Mouse (Mus musculus): Measurements from ENCODE around the gene E030018B13Rik. TPM values are rescaled to one million over a fixed set of nuclear protein-coding genes. Genes with fewer than 3 reads are reported as not detected.

The E030018B13Rik gene
- total and polyA plus RNA-seq, 3 experiments: not detected

DNA sequence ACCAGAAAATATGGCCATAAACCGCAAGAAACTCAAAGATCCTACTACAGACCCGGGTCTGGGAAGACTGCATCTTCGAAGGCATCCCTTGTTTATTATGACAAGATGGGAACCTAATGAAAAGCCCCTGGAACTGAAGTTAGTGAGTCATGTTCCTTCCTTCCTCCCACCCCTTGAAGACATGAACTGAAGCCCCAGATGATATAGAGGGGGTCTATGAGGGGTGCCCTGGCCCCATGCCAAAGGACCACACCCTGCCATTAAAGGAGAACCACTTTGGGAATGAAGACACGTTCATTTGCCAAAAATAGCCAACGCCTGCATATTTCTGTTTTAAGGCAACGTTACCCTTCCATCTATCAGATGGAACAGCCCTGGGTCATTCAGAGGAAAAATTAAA is 28.0 kb upstream of the E030018B13Rik start:
- TF ChIP-seq CTCF (IDR thresholded peaks at IDR 0.05) (no peak), POLR2A (IDR thresholded peaks at IDR 0.05; ENCODE audit: insufficient read depth, low read depth, low read length) (no peak), EP300 (IDR thresholded peaks at IDR 0.05; ENCODE audit: insufficient read depth, low read depth, low read length) (no peak)
- intact Hi-C loops (cut with DNase I): loop anchor here (5.0 kb wide), 1 partner anchor 71 kb away; no protein-coding TSS in a partner anchor
- WGBS: 37% methylated on average over 6 of the region's 6 CpGs
- Histone ChIP-seq H3K27ac (peak overlapping the region; percentile 92), H3K4me3 (no peak overlapping the region), H3K27me3 (ENCODE audit: control insufficient read depth, insufficient read depth, low read length) (no peaks in the 10 kb centered on the region), H3K36me3 (ENCODE audit: control insufficient read depth, insufficient read depth, low read length) (peaks cover 16% of the 10 kb centered on the region), H3K4me1 (ENCODE audit: control insufficient read depth, insufficient read depth, low read length) (peaks cover 33% of the 10 kb centered on the region), H3K9ac (ENCODE audit: low read depth, low read length) (no peak overlapping the region), H3K79me2 (replicated peaks; ENCODE audit: control insufficient read depth, insufficient read depth, low read length) (peaks cover 4% of the 10 kb centered on the region)
- DNase-seq: no peak

DNA sequence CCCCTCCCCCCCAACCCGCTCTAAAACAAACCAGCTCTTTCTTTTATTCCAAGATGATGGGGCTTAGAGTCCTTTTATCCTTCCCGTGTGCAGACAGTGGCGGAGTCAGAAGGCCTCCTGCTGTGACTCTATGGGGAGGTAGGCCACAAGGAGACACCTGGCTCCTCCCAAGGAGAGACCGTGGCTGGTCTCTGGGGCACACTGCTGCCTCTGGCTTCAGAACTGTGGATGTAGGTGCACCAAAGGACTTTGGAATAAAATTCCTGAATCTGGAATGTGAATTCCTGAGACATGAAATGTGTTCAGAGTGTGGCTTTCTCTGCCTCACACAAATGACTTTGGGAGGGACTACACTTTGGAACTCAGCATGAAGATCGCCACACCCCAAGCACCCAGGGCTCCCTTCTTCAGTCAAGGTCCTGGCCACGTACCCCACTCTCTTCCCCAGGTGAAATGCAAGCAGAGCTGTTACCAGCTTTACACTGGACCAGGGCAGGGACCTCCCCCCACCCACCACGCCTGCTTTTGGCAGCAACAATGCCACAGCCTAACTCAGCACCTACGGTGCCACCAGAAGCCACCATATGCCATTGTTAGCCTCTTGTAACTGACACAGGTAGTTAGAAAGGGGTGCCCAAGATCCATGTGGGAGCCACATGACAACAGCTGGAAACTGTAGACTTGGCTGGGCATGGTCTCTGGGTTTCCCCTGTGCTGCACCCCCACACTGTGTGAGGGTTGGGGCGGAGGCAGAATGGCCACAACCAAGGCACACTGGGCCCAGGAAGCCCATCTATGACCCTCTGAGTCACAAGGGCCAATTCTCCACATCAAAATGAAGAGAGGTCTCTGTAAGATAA is 27.3 kb upstream of the E030018B13Rik start:
- Histone ChIP-seq H3K27ac (peak overlapping the region; percentile 92), H3K36me3 (ENCODE audit: control insufficient read depth, insufficient read depth, low read length) (peaks cover 16% of the 10 kb centered on the region), H3K27me3 (ENCODE audit: control insufficient read depth, insufficient read depth, low read length) (no peaks in the 10 kb centered on the region), H3K4me1 (ENCODE audit: control insufficient read depth, insufficient read depth, low read length) (peaks cover 33% of the 10 kb centered on the region), H3K79me2 (replicated peaks; ENCODE audit: control insufficient read depth, insufficient read depth, low read length) (peaks cover 4% of the 10 kb centered on the region), H3K4me3 (no peak overlapping the region), H3K9ac (ENCODE audit: low read depth, low read length) (no peak overlapping the region)
- TF ChIP-seq CTCF (IDR thresholded peaks at IDR 0.05) (no peak), POLR2A (IDR thresholded peaks at IDR 0.05; ENCODE audit: insufficient read depth, low read depth, low read length) (no peak), EP300 (IDR thresholded peaks at IDR 0.05; ENCODE audit: insufficient read depth, low read depth, low read length) (no peak)
- no peak for DNase-seq
- intact Hi-C loops (cut with DNase I): loop anchor here (5.0 kb wide), 1 partner anchor 72 kb away; no protein-coding TSS in a partner anchor
- WGBS: 80% methylated on average over 9 of the region's 9 CpGs

DNA sequence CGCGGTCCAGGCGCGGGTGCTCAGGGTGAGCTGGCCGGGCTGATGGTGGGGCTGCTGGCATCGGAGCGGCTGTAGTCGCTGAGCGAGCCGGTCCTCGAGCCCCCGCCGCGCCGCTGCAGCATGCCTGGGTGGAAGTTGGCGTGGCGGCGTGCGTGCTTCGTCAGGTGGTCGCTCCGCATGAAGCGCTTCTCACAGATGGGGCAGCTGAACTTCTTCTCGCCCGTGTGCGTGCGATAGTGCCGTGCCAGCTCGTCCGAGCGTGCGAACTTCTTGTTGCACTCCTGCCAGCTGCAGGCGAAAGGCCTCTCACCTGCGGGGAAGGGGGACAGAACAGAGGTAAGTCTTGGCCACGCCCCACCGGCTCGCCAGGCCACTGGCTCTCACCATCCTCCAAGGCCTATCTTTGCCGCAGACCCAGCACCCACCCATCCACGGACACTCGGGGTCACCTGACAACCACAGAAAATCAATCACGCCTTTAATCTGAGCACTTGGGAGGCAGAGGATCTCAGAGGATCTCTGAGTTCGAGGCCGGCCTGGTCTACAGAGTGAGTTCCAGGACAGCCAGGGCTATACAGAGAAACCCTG is 25.1 kb upstream of the E030018B13Rik start:
- Histone ChIP-seq H3K27me3 (ENCODE audit: control insufficient read depth, insufficient read depth, low read length) (no peaks in the 10 kb centered on the region), H3K4me1 (ENCODE audit: control insufficient read depth, insufficient read depth, low read length) (peaks cover 34% of the 10 kb centered on the region), H3K4me3 (no peak overlapping the region), H3K36me3 (ENCODE audit: control insufficient read depth, insufficient read depth, low read length) (peaks cover 15% of the 10 kb centered on the region), H3K9ac (ENCODE audit: low read depth, low read length) (no peak overlapping the region), H3K79me2 (replicated peaks; ENCODE audit: control insufficient read depth, insufficient read depth, low read length) (peaks cover 6% of the 10 kb centered on the region), H3K27ac (no peak overlapping the region)
- TF ChIP-seq EP300 (IDR thresholded peaks at IDR 0.05; ENCODE audit: insufficient read depth, low read depth, low read length): no peak
- TF ChIP-seq CTCF (IDR thresholded peaks at IDR 0.05): no peak
- TF ChIP-seq POLR2A (IDR thresholded peaks at IDR 0.05; ENCODE audit: insufficient read depth, low read depth, low read length): no peak
- WGBS: 90% methylated on average over 43 of the region's 43 CpGs
- DNase-seq: no peak
- intact Hi-C loops (cut with DNase I): no loop called here

DNA sequence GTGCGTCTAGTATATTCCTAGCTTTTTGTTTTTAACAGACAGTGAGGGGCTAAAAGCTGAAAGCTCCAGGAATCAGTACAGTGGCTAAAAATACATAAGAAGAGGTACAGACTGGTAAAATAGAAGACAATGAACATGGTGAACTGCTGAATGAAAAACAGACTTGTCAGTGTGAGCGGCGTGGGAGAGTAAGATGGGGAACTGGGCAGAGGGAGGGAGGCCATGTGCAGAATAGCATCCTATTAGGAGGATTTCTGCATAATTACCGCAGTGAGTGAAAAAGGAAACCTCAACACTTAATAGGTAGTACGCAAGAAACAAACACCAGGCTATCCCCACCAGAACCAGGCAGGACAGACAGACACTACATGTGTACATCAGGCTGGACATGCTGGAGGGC is 23.5 kb upstream of the E030018B13Rik start:
- intact Hi-C loops (cut with DNase I): no loop called here
- no peak for DNase-seq
- Histone ChIP-seq H3K4me1 (ENCODE audit: control insufficient read depth, insufficient read depth, low read length) (peaks cover 30% of the 10 kb centered on the region), H3K27me3 (ENCODE audit: control insufficient read depth, insufficient read depth, low read length) (no peaks in the 10 kb centered on the region), H3K79me2 (replicated peaks; ENCODE audit: control insufficient read depth, insufficient read depth, low read length) (peaks cover 6% of the 10 kb centered on the region), H3K27ac (peak overlapping the region; percentile 8), H3K9ac (ENCODE audit: low read depth, low read length) (no peak overlapping the region), H3K4me3 (no peak overlapping the region), H3K36me3 (ENCODE audit: control insufficient read depth, insufficient read depth, low read length) (peaks cover 17% of the 10 kb centered on the region)
- 88% methylated on average over 5 of the region's 5 CpGs for WGBS
- no peak for TF ChIP-seq CTCF (IDR thresholded peaks at IDR 0.05)
- no peak for TF ChIP-seq POLR2A (IDR thresholded peaks at IDR 0.05; ENCODE audit: insufficient read depth, low read depth, low read length)
- TF ChIP-seq EP300 (IDR thresholded peaks at IDR 0.05; ENCODE audit: insufficient read depth, low read depth, low read length): no peak

DNA sequence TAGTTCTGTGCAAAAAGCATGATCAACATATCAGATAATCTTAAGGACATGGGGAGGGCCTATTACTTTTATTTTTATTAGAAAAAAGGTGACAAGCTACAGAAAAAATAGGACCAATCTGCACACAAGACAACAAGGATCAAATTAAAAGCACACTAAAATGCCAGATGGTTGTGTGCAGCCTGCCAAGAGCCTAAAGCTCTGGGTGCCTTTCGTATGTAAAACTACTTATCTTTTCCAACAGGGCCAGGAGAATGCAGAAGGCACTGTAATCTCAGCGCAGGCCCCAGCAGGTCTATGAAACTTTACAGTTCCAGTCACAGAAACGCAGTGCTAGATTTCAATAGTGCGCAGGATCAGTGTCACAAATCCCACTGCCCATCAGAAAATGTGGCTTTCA is 22.9 kb upstream of the E030018B13Rik start:
- Histone ChIP-seq H3K4me1 (ENCODE audit: control insufficient read depth, insufficient read depth, low read length) (peaks cover 31% of the 10 kb centered on the region), H3K27ac (peak overlapping the region; percentile 8), H3K9ac (ENCODE audit: low read depth, low read length) (no peak overlapping the region), H3K79me2 (replicated peaks; ENCODE audit: control insufficient read depth, insufficient read depth, low read length) (peaks cover 6% of the 10 kb centered on the region), H3K4me3 (no peak overlapping the region), H3K27me3 (ENCODE audit: control insufficient read depth, insufficient read depth, low read length) (no peaks in the 10 kb centered on the region), H3K36me3 (ENCODE audit: control insufficient read depth, insufficient read depth, low read length) (peaks cover 15% of the 10 kb centered on the region)
- DNase-seq: no peak
- WGBS: 52% methylated on average over 4 of the region's 4 CpGs
- intact Hi-C loops (cut with DNase I): no loop called here
- TF ChIP-seq EP300 (IDR thresholded peaks at IDR 0.05; ENCODE audit: insufficient read depth, low read depth, low read length) (no peak), POLR2A (IDR thresholded peaks at IDR 0.05; ENCODE audit: insufficient read depth, low read depth, low read length) (no peak), CTCF (IDR thresholded peaks at IDR 0.05) (no peak)

DNA sequence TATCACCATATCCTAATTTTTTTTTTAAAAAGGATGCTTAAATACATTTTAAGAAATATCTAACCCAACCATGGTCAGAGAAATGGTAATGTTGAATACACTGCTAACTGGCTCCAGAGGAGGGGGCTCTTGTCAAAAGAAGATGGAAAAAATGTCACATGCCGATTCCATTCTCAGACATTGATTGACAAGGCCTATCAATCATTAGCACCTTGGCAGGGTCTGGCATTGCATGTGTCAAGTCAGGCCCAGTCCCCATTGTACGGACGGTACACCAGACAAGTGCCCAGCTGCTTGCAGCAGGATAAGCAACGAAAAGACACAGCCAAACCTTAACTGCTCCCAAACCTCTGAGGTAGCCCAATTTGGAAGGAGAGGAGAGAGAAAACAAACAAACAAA is 22.0 kb upstream of the E030018B13Rik start:
- WGBS: 50% methylated on average over 4 of the region's 4 CpGs
- TF ChIP-seq CTCF (IDR thresholded peaks at IDR 0.05): peak; percentile 23; the same call in 1 of the 2 replicates
- no peak for TF ChIP-seq EP300 (IDR thresholded peaks at IDR 0.05; ENCODE audit: insufficient read depth, low read depth, low read length)
- TF ChIP-seq POLR2A (IDR thresholded peaks at IDR 0.05; ENCODE audit: insufficient read depth, low read depth, low read length): no peak

More for the DNA sequence above, 22.0 kb upstream of the E030018B13Rik start:
- Histone ChIP-seq H3K4me3 (no peak overlapping the region), H3K36me3 (ENCODE audit: control insufficient read depth, insufficient read depth, low read length) (peaks cover 13% of the 10 kb centered on the region), H3K27ac (peak overlapping the region; percentile 98), H3K9ac (ENCODE audit: low read depth, low read length) (no peak overlapping the region), H3K27me3 (ENCODE audit: control insufficient read depth, insufficient read depth, low read length) (no peaks in the 10 kb centered on the region), H3K79me2 (replicated peaks; ENCODE audit: control insufficient read depth, insufficient read depth, low read length) (peaks cover 6% of the 10 kb centered on the region), H3K4me1 (ENCODE audit: control insufficient read depth, insufficient read depth, low read length) (peaks cover 26% of the 10 kb centered on the region)
- intact Hi-C loops (cut with DNase I): loop anchor here (5.0 kb wide), 1 partner anchor 142 kb away; no protein-coding TSS in a partner anchor
- DNase-seq: peak in 1 of 2 experiments; percentile 38

Measured in heart, adult 2 months (tissue).